Mouse (Mus musculus): ENCODE measurements around the gene Gal3st2c. TPM values are rescaled to one million over a fixed set of nuclear protein-coding genes. Genes with fewer than 3 reads are reported as not detected.
"Not testable (repeated sequence)": the region's sequence is repeated elsewhere in the genome, so short reads cannot be mapped to it uniquely, and the experiment has no call there.

Gal3st2c gene
- polyA plus RNA-seq, 1 experiment from 2014 or later = not detected

DNA sequence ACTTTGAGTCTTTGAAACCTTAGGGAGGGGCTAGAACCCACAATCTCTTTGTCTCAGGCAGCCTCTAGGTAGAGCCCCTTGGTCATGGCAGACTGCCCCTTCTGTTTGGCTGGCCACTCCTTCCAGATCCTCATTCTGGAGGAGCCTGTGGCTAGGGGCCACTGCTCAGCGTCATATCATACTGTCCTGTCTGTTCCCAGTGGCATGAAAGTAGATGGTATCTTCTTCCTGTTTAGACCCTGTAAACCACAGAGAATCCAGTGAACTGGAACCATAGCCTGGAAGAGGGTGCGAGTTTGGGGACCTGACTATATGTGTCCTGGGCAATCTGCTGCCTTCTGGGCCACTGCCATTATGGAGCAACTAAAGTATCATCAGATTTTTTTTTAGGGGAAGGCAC lies 759 bp downstream of the Gal3st2c start:
- H3K9ac ChIP-seq (ENCODE audit: low read depth, low read length); H3K27me3 ChIP-seq (replicated peaks; ENCODE audit: control insufficient read depth, insufficient read depth, low read length); H3K4me3 ChIP-seq (ENCODE audit: low read length); H3K9me3 ChIP-seq (ENCODE audit: control insufficient read depth, low read length); H3K4me1 ChIP-seq (ENCODE audit: control insufficient read depth, insufficient read depth, low read length); H3K36me3 ChIP-seq (ENCODE audit: control insufficient read depth, insufficient read depth, low read length); H3K27ac ChIP-seq (ENCODE audit: low read length); H3K4me2 ChIP-seq (ENCODE audit: low read depth, low read length): not testable (repeated sequence)
- ATAC-seq = 0 out of 2 replicates have a peak, but pooled peaks have one; percentile 16
- WGBS = 83% methylated on average over 2 of the region's 2 CpGs

- H3K27me3 ChIP-seq (replicated peaks; ENCODE audit: control insufficient read depth, insufficient read depth, low read length); H3K4me3 ChIP-seq (ENCODE audit: low read length); ATAC-seq; H3K36me3 ChIP-seq (ENCODE audit: control insufficient read depth, insufficient read depth, low read length); H3K27ac ChIP-seq (ENCODE audit: low read length); H3K9ac ChIP-seq (ENCODE audit: low read depth, low read length); H3K4me2 ChIP-seq (ENCODE audit: low read depth, low read length); H3K9me3 ChIP-seq (ENCODE audit: control insufficient read depth, low read length); H3K4me1 ChIP-seq (ENCODE audit: control insufficient read depth, insufficient read depth, low read length): not testable (repeated sequence)
- 91% methylated on average over 3 of the region's 3 CpGs for WGBS
Measured at GRCm38 (mm10) chr1:93991491-93991890, 1.2 kb downstream of the Gal3st2c start.

DNA sequence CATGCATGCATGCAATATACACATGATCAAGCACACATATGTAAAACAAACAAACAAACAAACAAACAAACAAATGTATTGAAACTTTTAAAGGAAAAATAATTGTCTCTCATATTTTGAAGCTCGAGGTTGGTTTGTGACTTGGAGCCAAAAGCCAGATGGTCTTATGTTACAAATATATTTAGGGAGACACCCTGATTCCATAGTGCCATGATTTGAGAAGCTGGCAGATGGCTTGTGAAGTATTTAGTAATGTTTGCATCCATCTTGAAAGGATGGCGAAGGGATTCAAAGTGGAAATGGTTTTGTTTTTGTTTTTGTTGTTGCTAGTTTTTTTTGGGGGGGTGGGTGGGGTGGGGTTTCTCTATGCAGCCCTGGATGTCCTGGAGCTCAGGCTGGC lies 10.7 kb downstream of the Gal3st2c start:
- Histone ChIP-seq H3K9me3 (ENCODE audit: control insufficient read depth, low read length) (no peaks in the 10 kb centered on the region), H3K36me3 (ENCODE audit: control insufficient read depth, insufficient read depth, low read length) (no peaks in the 10 kb centered on the region), H3K4me3 (ENCODE audit: low read length) (no peak overlapping the region), H3K4me1 (ENCODE audit: control insufficient read depth, insufficient read depth, low read length) (no peaks in the 10 kb centered on the region), H3K27me3 (replicated peaks; ENCODE audit: control insufficient read depth, insufficient read depth, low read length) (no peaks in the 10 kb centered on the region), H3K9ac (ENCODE audit: low read depth, low read length) (no peak overlapping the region), H3K4me2 (ENCODE audit: low read depth, low read length) (no peak overlapping the region), H3K27ac (ENCODE audit: low read length) (no peak overlapping the region)
- 72% methylated on average over 2 of the region's 2 CpGs for WGBS
- no peak for ATAC-seq

- not testable (repeated sequence) for H3K4me1 ChIP-seq (ENCODE audit: control insufficient read depth, insufficient read depth, low read length); H3K9me3 ChIP-seq (ENCODE audit: control insufficient read depth, low read length); H3K9ac ChIP-seq (ENCODE audit: low read depth, low read length); H3K36me3 ChIP-seq (ENCODE audit: control insufficient read depth, insufficient read depth, low read length); H3K4me2 ChIP-seq (ENCODE audit: low read depth, low read length); ATAC-seq; H3K4me3 ChIP-seq (ENCODE audit: low read length); H3K27ac ChIP-seq (ENCODE audit: low read length); H3K27me3 ChIP-seq (replicated peaks; ENCODE audit: control insufficient read depth, insufficient read depth, low read length)
- 58% methylated on average over 2 of the region's 2 CpGs for WGBS
Measured at GRCm38 (mm10) chr1:94005954-94006506, 15.7 kb downstream of the Gal3st2c start.

GRCm38 (mm10) chr1:94008826-94009225 lies 18.5 kb downstream of the Gal3st2c start:
- H3K36me3 ChIP-seq (ENCODE audit: control insufficient read depth, insufficient read depth, low read length); H3K27me3 ChIP-seq (replicated peaks; ENCODE audit: control insufficient read depth, insufficient read depth, low read length); ATAC-seq; H3K27ac ChIP-seq (ENCODE audit: low read length); H3K4me3 ChIP-seq (ENCODE audit: low read length); H3K9ac ChIP-seq (ENCODE audit: low read depth, low read length); H3K4me1 ChIP-seq (ENCODE audit: control insufficient read depth, insufficient read depth, low read length); H3K9me3 ChIP-seq (ENCODE audit: control insufficient read depth, low read length); H3K4me2 ChIP-seq (ENCODE audit: low read depth, low read length): not testable (repeated sequence)
- 80% methylated on average over 14 of the region's 19 CpGs for WGBS

- no peaks in the 10 kb centered on the region for H3K36me3 ChIP-seq (ENCODE audit: control insufficient read depth, insufficient read depth, low read length)
- 63% methylated on average over 3 of the region's 3 CpGs for WGBS
- no peak overlapping the region for H3K4me3 ChIP-seq (ENCODE audit: low read length)
- no peaks in the 10 kb centered on the region for H3K4me1 ChIP-seq (ENCODE audit: control insufficient read depth, insufficient read depth, low read length)
- H3K27me3 ChIP-seq (replicated peaks; ENCODE audit: control insufficient read depth, insufficient read depth, low read length) = no peaks in the 10 kb centered on the region
- H3K27ac ChIP-seq (ENCODE audit: low read length) = no peak overlapping the region
- H3K9me3 ChIP-seq (ENCODE audit: control insufficient read depth, low read length) = no peaks in the 10 kb centered on the region
- no peak overlapping the region for H3K9ac ChIP-seq (ENCODE audit: low read depth, low read length)
- H3K4me2 ChIP-seq (ENCODE audit: low read depth, low read length) = no peak overlapping the region
- ATAC-seq = no peak
Measured at GRCm38 (mm10) chr1:94011643-94012042, 21.3 kb downstream of the Gal3st2c start.

GRCm38 (mm10) chr1:94020151-94020550 lies 29.8 kb downstream of the Gal3st2c start, which contains the start of gene Neu4:
Neu4 (plus strand) TSS chr1:94020451.
- Histone ChIP-seq H3K36me3 (ENCODE audit: control insufficient read depth, insufficient read depth, low read length) (no peaks in the 10 kb centered on the region), H3K4me3 (ENCODE audit: low read length) (no peak within 1 kb of the TSS), H3K9me3 (ENCODE audit: control insufficient read depth, low read length) (no peaks in the 10 kb centered on the region), H3K4me1 (ENCODE audit: control insufficient read depth, insufficient read depth, low read length) (no peaks in the 10 kb centered on the region), H3K27me3 (replicated peaks; ENCODE audit: control insufficient read depth, insufficient read depth, low read length) (no peaks in the 10 kb centered on the region), H3K4me2 (ENCODE audit: low read depth, low read length) (no peak within 1 kb of the TSS), H3K9ac (ENCODE audit: low read depth, low read length) (no peak within 1 kb of the TSS), H3K27ac (ENCODE audit: low read length) (no peak within 1 kb of the TSS)
- ATAC-seq = no peak
- WGBS = 88% methylated on average over 6 of the region's 6 CpGs

DNA sequence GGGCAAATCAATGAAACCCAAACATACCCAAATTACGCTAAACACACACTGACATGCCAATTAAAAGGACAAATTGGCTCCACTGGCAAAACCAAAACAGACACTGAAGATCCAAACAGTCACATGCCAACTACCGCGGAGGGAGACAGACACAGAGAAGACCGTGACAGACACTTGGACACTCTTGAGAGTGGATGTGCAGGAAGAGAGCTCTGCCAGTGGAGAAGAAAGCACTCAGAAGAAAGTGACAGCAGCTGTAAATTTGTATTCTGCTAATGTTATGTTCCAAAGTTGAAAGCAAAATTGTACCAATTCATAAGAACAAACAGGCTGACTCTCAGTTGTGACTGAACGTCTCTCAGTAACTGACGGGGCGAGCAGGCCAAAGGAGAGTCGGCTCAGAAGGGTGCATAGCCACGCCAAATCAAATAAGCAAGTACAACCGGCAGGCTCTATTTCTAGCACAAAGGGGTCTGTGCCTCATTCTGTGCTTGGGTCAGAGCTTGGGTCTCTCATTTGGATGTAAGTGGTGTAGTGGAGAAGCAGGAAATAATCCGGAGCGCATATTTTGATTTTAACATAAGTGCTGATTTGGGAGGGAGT lies 37.3 kb downstream of the Gal3st2c start:
- no peaks in the 10 kb centered on the region for H3K4me1 ChIP-seq (ENCODE audit: control insufficient read depth, insufficient read depth, low read length)
- no peak overlapping the region for H3K9ac ChIP-seq (ENCODE audit: low read depth, low read length)
- no peaks in the 10 kb centered on the region for H3K27me3 ChIP-seq (replicated peaks; ENCODE audit: control insufficient read depth, insufficient read depth, low read length)
- ATAC-seq = no peak
- WGBS = 68% methylated on average over 12 of the region's 12 CpGs
- no peak overlapping the region for H3K27ac ChIP-seq (ENCODE audit: low read length)
- no peak overlapping the region for H3K4me3 ChIP-seq (ENCODE audit: low read length)
- no peaks in the 10 kb centered on the region for H3K36me3 ChIP-seq (ENCODE audit: control insufficient read depth, insufficient read depth, low read length)
- no peak overlapping the region for H3K4me2 ChIP-seq (ENCODE audit: low read depth, low read length)
- no peaks in the 10 kb centered on the region for H3K9me3 ChIP-seq (ENCODE audit: control insufficient read depth, low read length)

GRCm38 (mm10) chr1:94028741-94029140 lies 38.4 kb downstream of the Gal3st2c start:
- no peaks in the 10 kb centered on the region for H3K36me3 ChIP-seq (ENCODE audit: control insufficient read depth, insufficient read depth, low read length)
- H3K27ac ChIP-seq (ENCODE audit: low read length) = no peak overlapping the region
- no peaks in the 10 kb centered on the region for H3K4me1 ChIP-seq (ENCODE audit: control insufficient read depth, insufficient read depth, low read length)
- no peak overlapping the region for H3K4me3 ChIP-seq (ENCODE audit: low read length)
- no peak overlapping the region for H3K9ac ChIP-seq (ENCODE audit: low read depth, low read length)
- no peaks in the 10 kb centered on the region for H3K9me3 ChIP-seq (ENCODE audit: control insufficient read depth, low read length)
- H3K4me2 ChIP-seq (ENCODE audit: low read depth, low read length) = no peak overlapping the region
- WGBS = 82% methylated on average over 2 of the region's 2 CpGs
- H3K27me3 ChIP-seq (replicated peaks; ENCODE audit: control insufficient read depth, insufficient read depth, low read length) = no peaks in the 10 kb centered on the region
- no peak for ATAC-seq
